Mouse (Mus musculus) B cell, adult 2 months (primary cell): Measurements from ENCODE around the gene Nppc.

ENCODE experiments used
- DNase-seq, 2 experiments: peaks; one replicate each; pipeline ENCODE4 v3.0.0; 2022

Nppc gene

GRCm38 (mm10) chr1:86670279-86671038, at the start of gene Nppc:
Gene Nppc (minus strand): TSS chr1:86670571.
- DNase-seq: no peak

- DNase-seq: no peak
These were observed 49.0 kb upstream of the Nppc start for GRCm38 (mm10) chr1:86719391-86719790.

- DNase-seq: no peak
These were observed 47.8 kb upstream of the Nppc start for GRCm38 (mm10) chr1:86718190-86718589.

GRCm38 (mm10) chr1:86713054-86713453, 42.7 kb upstream of the Nppc start:
- DNase-seq: no peak

GRCm38 (mm10) chr1:86712045-86712444, 41.7 kb upstream of the Nppc start:
- DNase-seq: no peak

- DNase-seq: no peak
These were observed 39.2 kb upstream of the Nppc start for GRCm38 (mm10) chr1:86709546-86709945.

- no peak for DNase-seq
These were observed 35.1 kb upstream of the Nppc start for GRCm38 (mm10) chr1:86705461-86705860.

GRCm38 (mm10) chr1:86703965-86704326, 33.6 kb upstream of the Nppc start:
- no peak for DNase-seq

GRCm38 (mm10) chr1:86703300-86703964, 33.1 kb upstream of the Nppc start, which contains the start of gene Dis3l2:
Gene Dis3l2 (plus strand): TSS chr1:86703808.
- peak; percentile 82 to 83 for DNase-seq

- no peak for DNase-seq
These were observed 30.0 kb upstream of the Nppc start for GRCm38 (mm10) chr1:86700367-86700766.

- no peak for DNase-seq
These were observed 29.2 kb upstream of the Nppc start for GRCm38 (mm10) chr1:86699346-86700136.

GRCm38 (mm10) chr1:86698721-86699120, 28.4 kb upstream of the Nppc start:
- peak; percentile 17 to 28 for DNase-seq

GRCm38 (mm10) chr1:86696948-86697347, 26.6 kb upstream of the Nppc start:
- DNase-seq: peak; percentile 26 to 27

- DNase-seq: no peak
These were observed 20.7 kb upstream of the Nppc start for GRCm38 (mm10) chr1:86691027-86691426.

GRCm38 (mm10) chr1:86687236-86687635, 16.9 kb upstream of the Nppc start:
- DNase-seq: no peak

- no peak for DNase-seq
These were observed 8.3 kb upstream of the Nppc start for GRCm38 (mm10) chr1:86678667-86679066.

GRCm38 (mm10) chr1:86677624-86678023, 7.3 kb upstream of the Nppc start:
- no peak for DNase-seq

- no peak for DNase-seq
These were observed 4.8 kb upstream of the Nppc start for GRCm38 (mm10) chr1:86675126-86675525.

GRCm38 (mm10) chr1:86674385-86674784, 4.0 kb upstream of the Nppc start:
- no peak for DNase-seq

- DNase-seq: peak; percentile 26 to 31
These were observed 658 bp downstream of the Nppc start for GRCm38 (mm10) chr1:86669552-86670273.

GRCm38 (mm10) chr1:86665091-86665490, 5.3 kb downstream of the Nppc start:
- no peak for DNase-seq

- DNase-seq: no peak
These were observed 13.3 kb downstream of the Nppc start for GRCm38 (mm10) chr1:86657071-86657470.

GRCm38 (mm10) chr1:86652675-86653074, 17.7 kb downstream of the Nppc start:
- DNase-seq: no peak
